Mouse (Mus musculus) skeletal muscle tissue, postnatal 0 days (tissue): ENCODE results near the gene Zg16. TPM values are rescaled to one million over a fixed set of nuclear protein-coding genes. Genes with fewer than 3 reads are reported as not detected.

Experiments used
- microRNA-seq, 2 experiments: library from miRNA; unstranded; fragments of <30 nt; microRNA quantifications; one replicate each; pipeline ENCODE4; 2016
- polyA plus RNA-seq: library from polyadenylated mRNA; unstranded; fragments of >200 nt; fragmentation: Nextera tagmentation; extraction: Ambion mirVana; gene quantifications from 2 replicates; pipeline ENCODE4 v1.2.1, GENCODE M21; 2015

Gene Zg16
- polyA plus RNA-seq, result not detected in 2 replicates

DNA sequence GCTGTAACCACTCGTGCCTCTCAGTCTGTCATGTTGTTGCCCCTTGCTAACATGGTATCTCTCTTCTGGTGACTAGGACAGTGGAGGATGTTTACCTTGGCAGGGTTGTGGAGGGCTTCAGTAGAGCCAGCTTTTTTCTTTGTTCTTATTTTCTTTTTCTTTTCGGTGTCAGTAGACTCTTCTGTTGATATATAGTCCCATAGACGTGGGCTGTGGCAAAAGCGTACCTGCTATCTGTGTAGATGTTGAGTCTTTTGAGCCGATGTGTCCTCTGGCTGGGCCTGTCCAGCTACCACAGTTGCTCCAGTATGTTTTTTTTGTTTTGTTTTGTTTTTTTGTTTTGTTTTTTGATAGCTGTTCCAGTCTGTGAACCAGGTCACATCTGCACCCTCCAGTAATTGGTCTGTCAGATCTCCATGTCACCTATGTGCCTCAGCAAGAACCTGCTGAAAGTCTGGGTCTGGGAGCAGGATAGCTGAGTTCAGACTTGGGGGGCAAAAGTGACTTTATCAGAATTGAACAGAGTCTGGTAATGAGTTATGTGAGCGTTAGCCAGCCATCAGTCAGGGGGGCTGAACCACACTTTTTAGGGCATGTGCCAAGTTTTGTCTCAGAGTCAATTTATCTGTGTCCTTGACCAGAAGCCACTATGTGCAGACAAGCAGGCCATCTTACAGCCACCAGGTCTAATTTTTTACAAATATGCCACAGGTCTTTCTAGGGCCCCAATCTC, at the start of gene Zg16:
Zg16 (minus strand) TSS at position 51 of the 733 bp plus-strand sequence.

GRCm38 (mm10) chr7:127121911-127122270, 34.8 kb upstream of the Zg16 start, which contains the start of gene Qprt:
Gene Qprt, minus strand, starts transcription at chr7:127122226.

GRCm38 (mm10) chr7:127091114-127091896, 4.2 kb upstream of the Zg16 start, which contains the start of gene AI467606:
Gene AI467606, plus strand, starts transcription at chr7:127091359.

GRCm38 (mm10) chr7:127041851-127042672, 45.1 kb downstream of the Zg16 start, which contains the start of gene Kif22:
Gene Kif22, minus strand, starts transcription at chr7:127042471.

GRCm38 (mm10) chr7:127026984-127027726, 60.0 kb downstream of the Zg16 start, which contains the start of gene Maz:
Gene Maz, minus strand, starts transcription at chr7:127027037.

DNA sequence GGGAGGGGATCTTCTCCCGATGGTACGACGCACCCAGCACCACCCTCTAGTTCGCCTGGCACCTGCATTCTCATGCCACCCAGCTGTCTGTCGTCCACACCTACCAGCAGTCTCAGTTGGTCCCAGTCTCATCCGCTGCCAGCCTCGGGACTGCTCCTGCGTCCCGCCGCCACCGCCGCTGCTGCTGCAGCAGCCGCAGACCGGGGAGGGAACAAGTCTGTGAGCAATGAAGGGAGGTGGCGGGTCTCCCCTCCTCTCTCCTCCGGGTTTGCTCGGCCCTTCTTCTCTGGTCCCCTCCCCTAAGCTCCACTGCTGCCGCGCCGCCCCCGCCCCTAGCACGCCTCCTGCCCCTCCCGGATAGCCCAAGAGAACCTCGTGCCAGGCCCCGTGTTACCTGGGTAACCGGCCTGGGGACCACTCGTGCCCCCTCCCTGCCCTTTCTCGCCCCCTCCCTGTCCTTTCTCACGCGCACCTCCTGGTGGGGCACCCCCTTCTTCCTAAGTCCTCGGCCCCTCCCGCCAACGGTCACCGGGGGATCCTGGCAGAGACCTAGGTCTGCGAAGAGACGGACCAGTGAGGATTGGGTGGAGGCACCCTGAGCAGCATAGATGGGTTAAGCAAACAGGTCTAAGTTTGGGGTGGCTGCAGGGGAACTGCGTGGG, 66.1 kb downstream of the Zg16 start, which contains the start of the genes Gm42742 and Prrt2:
Gm42742 (minus strand) TSS at position 197 of the 662 bp plus-strand sequence.
Prrt2 (minus strand) TSS at position 311 of the 662 bp plus-strand sequence.

GRCm38 (mm10) chr7:127016971-127017949, 69.9 kb downstream of the Zg16 start, which contains the start of gene Pagr1a:
Gene Pagr1a, minus strand, starts transcription at chr7:127017352.

GRCm38 (mm10) chr7:127016481-127016485, 70.8 kb downstream of the Zg16 start, which contains the start of gene Pagr1b:
Gene Pagr1b, minus strand, starts transcription at chr7:127016484.

DNA sequence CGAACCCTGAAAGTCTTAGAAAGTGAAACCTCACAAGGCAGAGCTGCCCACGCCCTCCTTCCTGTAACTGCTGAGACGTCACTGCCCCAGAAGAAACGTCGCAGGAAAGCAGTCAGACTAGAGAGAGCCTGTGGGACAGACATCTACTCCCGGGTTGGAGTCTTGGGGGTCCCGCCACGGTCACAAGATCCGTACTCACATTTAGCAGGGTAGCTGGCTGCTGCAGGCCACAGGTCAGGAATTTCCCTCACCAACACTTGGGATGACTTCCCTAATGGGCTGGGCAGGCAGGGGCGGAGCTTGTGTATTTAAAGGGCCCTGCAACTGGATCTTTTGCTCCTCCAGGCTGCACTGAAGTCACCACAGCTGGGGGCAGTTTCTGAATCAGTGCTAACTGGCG, 72.8 kb downstream of the Zg16 start, which contains the start of gene Mvp:
Mvp (minus strand) TSS at position 302 of the 400 bp plus-strand sequence.

Small RNAs within 50 kb of the gene (microRNA-seq; reads per million reads assigned to microRNA genes)
- 0 reads per million in 2 experiments for gene Gm44343

Other genes starting within 250 kb of the Zg16 start
- 0.24 and 0.37 TPM in 2 replicates for gene Doc2a, start 239.9 kb downstream of the Zg16 start, polyA plus RNA-seq
- 10.0 TPM in 2 replicates for gene Hirip3, start 225.4 kb downstream of the Zg16 start, polyA plus RNA-seq
- gene Ino80e, start 225.0 kb downstream of the Zg16 start, polyA plus RNA-seq, result 28.3 and 39.2 TPM in 2 replicates
- 17.4 and 18.3 TPM in 2 replicates for gene Taok2, start 202.6 kb downstream of the Zg16 start, polyA plus RNA-seq
- 22.8 and 29.8 TPM in 2 replicates for gene Tmem219, start 164.4 kb downstream of the Zg16 start, polyA plus RNA-seq
- gene Kctd13, start 158.4 kb downstream of the Zg16 start, polyA plus RNA-seq, result 6.0 and 7.1 TPM in 2 replicates
- not detected in 2 replicates for gene Asphd1, start 137.7 kb downstream of the Zg16 start, polyA plus RNA-seq
- 0.65 and 0.96 TPM in 2 replicates for gene Sez6l2, start 136.8 kb downstream of the Zg16 start, polyA plus RNA-seq
- gene Cdipt, start 111.4 kb downstream of the Zg16 start, polyA plus RNA-seq, result 45.2 and 57.4 TPM in 2 replicates
- gene Cdiptos, start 111.2 kb downstream of the Zg16 start, polyA plus RNA-seq, result 1.2 and 1.6 TPM in 2 replicates
- gene Mvp, start 72.7 kb downstream of the Zg16 start, polyA plus RNA-seq, result 13.8 and 18.8 TPM in 2 replicates
- gene Pagr1b, start 70.8 kb downstream of the Zg16 start, polyA plus RNA-seq, result not detected in 2 replicates
- 37.2 and 37.9 TPM in 2 replicates for gene Pagr1a, start 70.0 kb downstream of the Zg16 start, polyA plus RNA-seq
- 9.2 and 17.4 TPM in 2 replicates for gene Gm42742, start 66.2 kb downstream of the Zg16 start, polyA plus RNA-seq
- gene Prrt2, start 66.1 kb downstream of the Zg16 start, polyA plus RNA-seq, result 3.0 and 4.0 TPM in 2 replicates
- 21.3 and 26.0 TPM in 2 replicates for gene Maz, start 60.3 kb downstream of the Zg16 start, polyA plus RNA-seq
- 20.9 and 23.2 TPM in 2 replicates for gene Kif22, start 44.9 kb downstream of the Zg16 start, polyA plus RNA-seq
- gene AI467606, start 4.0 kb upstream of the Zg16 start, polyA plus RNA-seq, result 2.4 and 2.7 TPM in 2 replicates
- 5.4 and 5.8 TPM in 2 replicates for gene Qprt, start 34.9 kb upstream of the Zg16 start, polyA plus RNA-seq
- gene Spn, start 50.5 kb upstream of the Zg16 start, polyA plus RNA-seq, result 0.22 and 0.63 TPM in 2 replicates
- gene Cd2bp2, start 108.7 kb upstream of the Zg16 start, polyA plus RNA-seq, result 22.0 and 23.9 TPM in 2 replicates
- 17.3 and 19.1 TPM in 2 replicates for gene Tbc1d10b, start 121.1 kb upstream of the Zg16 start, polyA plus RNA-seq
- 16,282 and 17,335 TPM in 2 replicates for gene Mylpf, start 121.6 kb upstream of the Zg16 start, polyA plus RNA-seq
- gene Zfp553, start 145.7 kb upstream of the Zg16 start, polyA plus RNA-seq, result 8.7 and 9.9 TPM in 2 replicates
- 8.5 and 9.1 TPM in 2 replicates for gene Sept1, start 145.8 kb upstream of the Zg16 start, polyA plus RNA-seq
- gene Zfp771, start 156.9 kb upstream of the Zg16 start, polyA plus RNA-seq, result 31.2 and 37.1 TPM in 2 replicates
- 56.2 and 58.8 TPM in 2 replicates for gene Dctpp1, start 173.4 kb upstream of the Zg16 start, polyA plus RNA-seq
- 36.9 and 48.8 TPM in 2 replicates for gene Sephs2, start 186.7 kb upstream of the Zg16 start, polyA plus RNA-seq
- 1.9 TPM in 2 replicates for gene Itgal, start 208.9 kb upstream of the Zg16 start, polyA plus RNA-seq